Mouse (Mus musculus): ENCODE measurements around the gene Cd248. TPM values are rescaled to one million over a fixed set of nuclear protein-coding genes. Genes with fewer than 3 reads are reported as not detected.
A peak's percentile ranks its signal among the peaks of the same experiment; 100 is the strongest.
"Not testable (repeated sequence)": the region's sequence is repeated elsewhere in the genome, so short reads cannot be mapped to it uniquely, and the experiment has no call there.

The Cd248 gene
- polyA plus RNA-seq, 1 experiment from 2014 or later, result 23.0 TPM

DNA sequence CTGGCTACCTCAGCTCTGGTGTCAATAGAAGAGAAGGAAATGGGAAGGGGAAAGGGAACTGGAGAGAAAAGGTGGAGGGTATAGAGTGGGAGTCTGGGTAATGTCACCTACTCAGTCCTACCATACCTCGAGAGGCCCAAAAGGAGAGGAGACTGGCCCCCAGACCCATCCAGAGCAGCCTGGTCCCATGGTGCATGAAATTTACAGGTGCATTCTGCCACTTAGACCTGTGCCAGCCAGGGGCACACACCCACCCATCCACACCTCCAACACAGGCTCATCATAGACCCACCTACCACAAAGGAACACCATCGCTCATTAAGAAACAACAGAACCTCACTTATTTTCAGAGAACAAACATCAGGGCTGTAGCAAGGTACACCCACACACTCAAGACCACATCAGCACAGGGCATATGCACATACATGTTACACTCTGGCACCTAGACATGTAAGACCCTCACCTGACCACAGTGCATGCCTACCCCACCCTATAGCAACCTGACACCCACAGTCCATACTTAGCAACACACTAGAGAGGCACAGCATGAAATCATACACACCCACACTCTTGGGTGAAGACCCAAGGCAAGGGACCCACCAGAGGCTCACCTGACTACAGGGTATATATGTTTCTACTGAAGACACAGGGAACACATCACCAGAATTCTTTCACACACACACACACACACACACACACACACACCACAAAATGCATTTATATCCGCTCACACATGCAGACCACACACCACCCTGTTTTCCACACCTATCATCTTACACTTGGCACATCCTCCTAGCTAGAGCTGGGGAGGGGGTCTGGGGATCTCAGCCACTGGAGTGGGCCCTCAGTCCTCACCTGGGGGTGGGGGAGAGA is 16.3 kb downstream of the Cd248 start:
- Histone ChIP-seq H3K9ac (ENCODE audit: low read depth, low read length) (no peak overlapping the region), H3K27ac (ENCODE audit: low read depth, low read length) (no peak overlapping the region), H3K36me3 (ENCODE audit: control insufficient read depth, insufficient read depth) (no peaks in the 10 kb centered on the region), H3K4me2 (replicated peaks; ENCODE audit: low read depth) (peak overlapping the region; percentile 84), H3K4me1 (replicated peaks; ENCODE audit: control insufficient read depth, insufficient read depth, low read length) (peaks cover 5% of the 10 kb centered on the region; the same call in 1 of the 2 replicates), H3K9me3 (ENCODE audit: control insufficient read depth) (no peaks in the 10 kb centered on the region), H3K27me3 (replicated peaks; ENCODE audit: control insufficient read depth, insufficient read depth, low read length) (peaks cover 58% of the 10 kb centered on the region), H3K4me3 (ENCODE audit: low read depth, low read length) (peak overlapping the region; percentile 53; the same call in 1 of the 2 replicates)
- no peak for TF ChIP-seq CTCF (IDR thresholded peaks at IDR 0.05; ENCODE audit: low read depth)
- 64% methylated on average over 3 of the region's 3 CpGs for WGBS
- ATAC-seq, result no peak

DNA sequence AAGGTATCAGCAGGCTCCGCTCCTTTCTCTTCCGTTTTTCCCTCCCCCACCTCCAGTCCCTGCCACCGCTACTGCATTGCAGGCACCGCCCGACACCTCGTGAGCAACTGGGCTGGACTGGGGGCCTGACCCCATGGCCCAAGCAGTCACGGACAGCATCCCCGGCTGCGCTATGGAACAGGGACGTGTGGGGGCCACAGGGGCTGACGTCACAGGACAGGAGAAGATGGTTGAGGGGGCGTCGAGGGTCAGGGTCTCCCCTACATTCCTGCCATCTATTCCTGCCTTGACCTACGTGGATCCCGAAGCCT is 16.9 kb downstream of the Cd248 start:
- Histone ChIP-seq H3K4me2 (replicated peaks; ENCODE audit: low read depth) (peak overlapping the region; percentile 84), H3K9ac (ENCODE audit: low read depth, low read length) (no peak overlapping the region), H3K4me1 (replicated peaks; ENCODE audit: control insufficient read depth, insufficient read depth, low read length) (peaks cover 8% of the 10 kb centered on the region; the same call in 1 of the 2 replicates), H3K4me3 (ENCODE audit: low read depth, low read length) (peak overlapping the region; percentile 53), H3K9me3 (ENCODE audit: control insufficient read depth) (no peaks in the 10 kb centered on the region), H3K36me3 (ENCODE audit: control insufficient read depth, insufficient read depth) (peaks cover 4% of the 10 kb centered on the region), H3K27ac (ENCODE audit: low read depth, low read length) (no peak overlapping the region), H3K27me3 (replicated peaks; ENCODE audit: control insufficient read depth, insufficient read depth, low read length) (peaks cover 57% of the 10 kb centered on the region)
- TF ChIP-seq CTCF (IDR thresholded peaks at IDR 0.05; ENCODE audit: low read depth), result no peak
- 3% methylated on average over 14 of the region's 15 CpGs for WGBS
- ATAC-seq, result no peak

DNA sequence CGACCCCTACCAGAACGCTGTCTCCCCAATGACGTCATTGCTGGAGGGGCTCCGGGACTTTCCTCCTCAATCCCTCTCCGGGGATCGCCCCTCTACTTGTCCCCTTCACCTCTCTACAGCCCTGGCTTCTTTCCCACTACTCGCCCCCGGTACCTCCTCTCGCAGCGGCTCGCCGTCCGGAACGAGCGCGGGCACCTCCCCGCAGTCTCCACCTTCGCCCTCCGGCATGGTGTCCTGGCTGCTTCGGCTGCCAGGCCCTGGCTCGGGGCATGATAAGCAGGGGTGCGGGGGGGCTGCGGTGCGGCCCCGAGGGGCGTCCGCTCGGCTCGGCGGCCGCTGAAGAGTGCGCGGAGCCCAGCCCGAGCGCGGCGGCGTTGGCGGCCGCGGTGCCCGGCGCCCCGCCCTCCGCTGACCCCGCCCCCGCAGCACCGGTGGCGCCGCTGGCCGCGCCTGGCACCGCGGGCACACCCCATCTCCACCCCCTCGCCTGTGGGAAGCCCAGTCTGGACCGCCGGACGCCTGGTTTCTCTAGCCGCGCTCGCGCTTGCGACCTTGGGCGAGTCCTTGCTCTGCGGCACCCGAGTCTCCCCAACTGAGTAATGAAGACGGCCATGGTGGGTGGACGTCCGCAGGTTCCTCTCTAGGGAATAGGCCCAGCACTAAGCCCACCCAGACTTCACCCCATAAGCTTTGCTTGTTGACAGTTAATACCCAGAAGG is 17.4 kb downstream of the Cd248 start, which contains the start of gene Tmem151a:
TSS of gene Tmem151a (minus strand) at position 387 of the 719 bp plus-strand sequence.
- Histone ChIP-seq H3K4me3 (ENCODE audit: low read depth, low read length) (peak within 1 kb of the TSS; percentile 53), H3K9me3 (ENCODE audit: control insufficient read depth) (no peaks in the 10 kb centered on the region), H3K27me3 (replicated peaks; ENCODE audit: control insufficient read depth, insufficient read depth, low read length) (peaks cover 55% of the 10 kb centered on the region), H3K9ac (ENCODE audit: low read depth, low read length) (0 out of 2 replicates have a peak within 1 kb of the TSS, but pooled peaks have one; percentile 19), H3K36me3 (ENCODE audit: control insufficient read depth, insufficient read depth) (peaks cover 8% of the 10 kb centered on the region), H3K4me2 (replicated peaks; ENCODE audit: low read depth) (peak within 1 kb of the TSS; percentile 84), H3K27ac (ENCODE audit: low read depth, low read length) (no peak within 1 kb of the TSS), H3K4me1 (replicated peaks; ENCODE audit: control insufficient read depth, insufficient read depth, low read length) (peaks cover 8% of the 10 kb centered on the region; the same call in 1 of the 2 replicates)
- TF ChIP-seq CTCF (IDR thresholded peaks at IDR 0.05; ENCODE audit: low read depth), result no peak
- under 1% methylated on average over 69 of the region's 69 CpGs for WGBS
- no peak for ATAC-seq

DNA sequence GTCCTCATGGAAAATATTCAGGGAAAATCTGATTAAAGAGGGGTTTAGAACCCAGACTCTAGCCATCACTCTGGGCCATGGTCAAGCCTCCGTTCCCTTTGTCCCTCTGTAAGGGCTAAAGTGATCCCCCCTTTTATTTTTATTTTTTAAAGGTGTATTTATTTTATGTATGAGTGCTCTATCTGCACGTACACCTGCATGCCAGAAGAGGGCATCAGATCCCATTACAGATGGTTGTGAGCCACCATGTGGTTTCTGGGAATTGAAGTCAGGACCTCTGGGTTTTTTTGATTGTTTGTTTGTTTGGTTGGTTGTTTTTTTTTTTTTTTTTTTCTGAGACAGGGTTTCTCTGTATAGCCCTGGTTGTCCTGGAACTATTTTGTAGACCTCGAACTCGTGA is 18.7 kb downstream of the Cd248 start:
- H3K9ac ChIP-seq (ENCODE audit: low read depth, low read length); H3K4me1 ChIP-seq (replicated peaks; ENCODE audit: control insufficient read depth, insufficient read depth, low read length); H3K4me2 ChIP-seq (replicated peaks; ENCODE audit: low read depth); H3K4me3 ChIP-seq (ENCODE audit: low read depth, low read length); H3K27ac ChIP-seq (ENCODE audit: low read depth, low read length); ATAC-seq; H3K9me3 ChIP-seq (ENCODE audit: control insufficient read depth): not testable (repeated sequence)
- peak; percentile 40 for TF ChIP-seq CTCF (IDR thresholded peaks at IDR 0.05; ENCODE audit: low read depth)
- Histone ChIP-seq H3K27me3 (replicated peaks; ENCODE audit: control insufficient read depth, insufficient read depth, low read length) (peaks cover 45% of the 10 kb centered on the region), H3K36me3 (ENCODE audit: control insufficient read depth, insufficient read depth) (peaks cover 18% of the 10 kb centered on the region)
- WGBS, result 53% methylated on average over 4 of the region's 4 CpGs

GRCm38 (mm10) chr19:5087884-5088728 is 20.2 kb downstream of the Cd248 start, which contains the start of gene Yif1a:
Gene Yif1a (plus strand): TSS chr19:5088538.
- under 1% methylated on average over 58 of the region's 58 CpGs for WGBS
- H3K9ac ChIP-seq (ENCODE audit: low read depth, low read length), result peak within 1 kb of the TSS; percentile 78

More at GRCm38 (mm10) chr19:5087884-5088728, 20.2 kb downstream of the Cd248 start, which contains the start of gene Yif1a:
- Histone ChIP-seq H3K27ac (ENCODE audit: low read depth, low read length) (peak within 1 kb of the TSS; percentile 95), H3K27me3 (replicated peaks; ENCODE audit: control insufficient read depth, insufficient read depth, low read length) (peaks cover 29% of the 10 kb centered on the region), H3K9me3 (ENCODE audit: control insufficient read depth) (no peaks in the 10 kb centered on the region), H3K4me1 (replicated peaks; ENCODE audit: control insufficient read depth, insufficient read depth, low read length) (peaks cover 8% of the 10 kb centered on the region; the same call in 1 of the 2 replicates), H3K36me3 (ENCODE audit: control insufficient read depth, insufficient read depth) (peaks cover 33% of the 10 kb centered on the region), H3K4me3 (ENCODE audit: low read depth, low read length) (peak within 1 kb of the TSS; percentile 91), H3K4me2 (replicated peaks; ENCODE audit: low read depth) (peak within 1 kb of the TSS; percentile 81)
- TF ChIP-seq CTCF (IDR thresholded peaks at IDR 0.05; ENCODE audit: low read depth), result peak; percentile 87
- peak; percentile 90 for ATAC-seq

Data from intestine, postnatal 0 days (tissue).